Mouse (Mus musculus) myocyte (in vitro differentiated cells): ENCODE data around the gene Zan. TPM values are rescaled to one million over a fixed set of nuclear protein-coding genes. Genes with fewer than 3 reads are reported as not detected.
A peak's percentile ranks its signal among the peaks of the same experiment; 100 is the strongest.

ENCODE experiments used
- H3K27me3 ChIP-seq: one replicate; pipeline ENCODE4 v1.6.1; 2011; ENCODE audit not compliant: control insufficient read depth, insufficient read depth, insufficient read length
- H3K36me3 ChIP-seq: one replicate; pipeline ENCODE4 v1.6.1; 2011; ENCODE audit not compliant: control insufficient read depth, insufficient read depth
- H3K4me2 ChIP-seq: one replicate; pipeline ENCODE4 v1.6.1; 2011; ENCODE audit warnings: low read depth, control low read depth
- H3K4me3 ChIP-seq: one replicate; pipeline ENCODE4 v1.5.1; 2011; ENCODE audit warnings: mild to moderate bottlenecking, control low read depth, moderate library complexity
- H3K79me2 ChIP-seq: one replicate; pipeline ENCODE4 v1.6.1; 2011; ENCODE audit not compliant: control insufficient read depth, insufficient read depth
- H3ac ChIP-seq: one replicate; pipeline ENCODE4 v1.6.1; 2011; ENCODE audit not compliant: control insufficient read depth, insufficient read length
- E2F4 ChIP-seq: IDR thresholded peaks from one replicate; pipeline ENCODE4 v1.6.1; 2011; ENCODE audit warnings: mild to moderate bottlenecking, control low read depth, moderate library complexity; ENCODE audit not compliant: insufficient read depth
- MAX ChIP-seq: IDR thresholded peaks from one replicate; pipeline ENCODE4 v1.6.1; 2011; ENCODE audit warnings: low read depth, mild to moderate bottlenecking, control low read depth
- MYOD1 ChIP-seq, 3 experiments: IDR thresholded peaks; one replicate each; pipeline ENCODE4 v1.6.1; 2011; ENCODE audit warnings: control low read depth in 2 of 3, low read depth in 2 of 3, mild to moderate bottlenecking in 2 of 3, moderate library complexity in 1 of 3; ENCODE audit not compliant: insufficient read length in 2 of 3, control insufficient read depth in 1 of 3
- MYOG ChIP-seq, 3 experiments: IDR thresholded peaks; one replicate each; pipeline ENCODE4 v1.6.1; 2011; ENCODE audit warnings: control low read depth in 2 of 3, low read depth in 2 of 3, mild to moderate bottlenecking in 2 of 3; ENCODE audit not compliant: insufficient read length in 2 of 3, control insufficient read depth in 1 of 3, insufficient read depth in 1 of 3
- POLR2A ChIP-seq: IDR thresholded peaks from one replicate; pipeline ENCODE4 v1.6.1; 2011; ENCODE audit warnings: low read depth, mild to moderate bottlenecking, control low read depth, moderate library complexity; ENCODE audit not compliant: insufficient read length
- POLR2AphosphoS2 ChIP-seq: IDR thresholded peaks from one replicate; pipeline ENCODE4 v1.6.1; 2011; ENCODE audit warnings: low read depth, control low read depth; ENCODE audit not compliant: insufficient read length
- REST ChIP-seq: IDR thresholded peaks from one replicate; pipeline ENCODE4 v1.6.1; 2011; ENCODE audit warnings: mild to moderate bottlenecking, control low read depth, moderate library complexity; ENCODE audit not compliant: insufficient read depth, insufficient read length
- SRF ChIP-seq: IDR thresholded peaks from one replicate; pipeline ENCODE4 v1.6.1; 2011; ENCODE audit warnings: low read depth; ENCODE audit not compliant: control insufficient read depth, insufficient read length
- TCF12 ChIP-seq: IDR thresholded peaks from one replicate; pipeline ENCODE4 v1.6.1; 2011; ENCODE audit warnings: mild to moderate bottlenecking, control low read depth; ENCODE audit not compliant: poor library complexity, insufficient read depth, severe bottlenecking
- USF1 ChIP-seq: IDR thresholded peaks from one replicate; pipeline ENCODE4 v1.6.1; 2011; ENCODE audit warnings: low read depth, mild to moderate bottlenecking, control low read depth, moderate library complexity
- polyA plus RNA-seq: library from polyadenylated mRNA; unstranded; fragments of >200 nt; fragmentation: generic; extraction: Trizol; gene quantifications from one replicate; pipeline ENCODE4 v1.2.1, GENCODE M21; 2012; ENCODE audit warnings: missing spikeins

Gene Zan
- polyA plus RNA-seq, 1 experiment, result 0.01 TPM

DNA sequence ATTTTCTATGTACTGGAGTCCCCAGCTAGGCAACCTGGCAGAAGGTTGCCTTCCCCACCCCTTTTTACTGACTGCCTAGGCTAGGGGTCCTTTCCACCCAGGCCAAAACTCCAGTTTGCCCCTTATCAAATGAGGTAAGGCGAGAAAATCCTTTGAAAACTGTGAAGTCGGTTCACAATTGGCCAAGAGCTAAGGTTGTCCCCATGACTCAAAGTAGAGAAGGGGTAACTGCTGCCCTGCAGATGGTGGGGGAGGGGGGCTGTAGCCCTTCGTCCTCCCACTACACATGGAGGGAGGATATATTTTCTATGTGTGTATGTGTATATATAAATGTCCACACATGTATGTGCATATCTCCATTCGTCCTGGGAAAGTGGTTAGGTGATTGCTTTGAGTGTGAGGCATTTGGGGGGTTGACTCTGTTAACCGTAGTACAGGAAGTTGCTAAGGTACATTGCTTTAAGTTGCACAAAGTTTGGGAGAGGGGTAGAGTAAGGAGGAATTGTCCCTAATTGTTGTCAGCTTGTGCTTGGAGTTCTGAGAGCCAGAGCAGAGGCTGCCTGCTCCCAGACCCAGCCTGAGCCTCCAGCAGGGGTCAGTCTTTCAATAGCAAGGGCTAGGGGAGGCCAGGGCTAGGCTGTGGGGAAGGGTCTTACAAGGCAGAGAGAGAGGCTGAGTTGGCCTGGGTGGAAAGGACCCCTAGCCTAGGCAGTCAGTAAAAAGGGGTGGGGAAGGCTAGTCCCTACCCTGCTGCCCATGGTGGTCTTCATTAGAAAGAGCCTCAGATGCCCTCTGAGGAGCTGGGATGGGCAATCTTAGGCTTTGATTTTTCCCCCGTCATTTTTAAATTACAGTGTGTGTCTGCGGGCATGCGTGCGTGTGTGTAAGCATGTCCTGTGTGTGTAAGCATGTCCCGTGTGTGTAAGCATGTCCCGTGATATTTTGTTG is 36.3 kb upstream of the Zan start:
- no peak for TF ChIP-seq SRF
- no peak for TF ChIP-seq TCF12
- TF ChIP-seq REST, result no peak
- no peak for TF ChIP-seq POLR2AphosphoS2
- no peak for TF ChIP-seq MYOG (IDR thresholded peaks at IDR 0.05; ENCODE audit: control insufficient read depth in 1 of 3, insufficient read depth in 1 of 3, insufficient read length in 2 of 3, low read depth in 2 of 3)
- no peak for TF ChIP-seq POLR2A
- TF ChIP-seq USF1, result no peak
- no peaks in the 10 kb centered on the region for H3K27me3 ChIP-seq
- H3K4me3 ChIP-seq, result no peak overlapping the region
- peaks cover 70% of the 10 kb centered on the region for H3K79me2 ChIP-seq
- H3K36me3 ChIP-seq, result peaks cover 1% of the 10 kb centered on the region
- H3ac ChIP-seq, result no peak overlapping the region
- no peak overlapping the region for H3K4me2 ChIP-seq

DNA sequence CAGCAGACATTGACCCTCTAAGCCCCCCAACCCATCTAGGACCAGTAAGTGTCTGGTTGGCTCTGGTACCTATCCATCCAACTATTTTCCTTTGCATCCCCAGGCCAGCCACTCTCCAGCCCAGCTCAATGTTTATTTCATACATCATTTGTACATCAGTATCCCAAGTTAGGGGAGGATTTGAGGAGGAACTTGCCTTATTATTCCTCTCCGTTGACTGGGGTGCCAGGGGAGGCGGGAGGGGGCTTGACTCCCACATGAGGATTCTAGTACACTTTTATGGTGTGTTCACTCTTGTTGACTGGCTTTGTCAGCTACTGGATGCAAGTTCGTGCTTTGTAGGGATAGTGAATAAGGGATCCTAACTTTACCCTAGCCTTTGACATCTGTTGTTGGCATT is 34.8 kb upstream of the Zan start:
- TF ChIP-seq E2F4 (no peak), POLR2A (no peak), MYOD1 (IDR thresholded peaks at IDR 0.05; ENCODE audit: control insufficient read depth in 1 of 3, insufficient read length in 2 of 3, low read depth in 2 of 3) (no peak), TCF12 (no peak)

DNA sequence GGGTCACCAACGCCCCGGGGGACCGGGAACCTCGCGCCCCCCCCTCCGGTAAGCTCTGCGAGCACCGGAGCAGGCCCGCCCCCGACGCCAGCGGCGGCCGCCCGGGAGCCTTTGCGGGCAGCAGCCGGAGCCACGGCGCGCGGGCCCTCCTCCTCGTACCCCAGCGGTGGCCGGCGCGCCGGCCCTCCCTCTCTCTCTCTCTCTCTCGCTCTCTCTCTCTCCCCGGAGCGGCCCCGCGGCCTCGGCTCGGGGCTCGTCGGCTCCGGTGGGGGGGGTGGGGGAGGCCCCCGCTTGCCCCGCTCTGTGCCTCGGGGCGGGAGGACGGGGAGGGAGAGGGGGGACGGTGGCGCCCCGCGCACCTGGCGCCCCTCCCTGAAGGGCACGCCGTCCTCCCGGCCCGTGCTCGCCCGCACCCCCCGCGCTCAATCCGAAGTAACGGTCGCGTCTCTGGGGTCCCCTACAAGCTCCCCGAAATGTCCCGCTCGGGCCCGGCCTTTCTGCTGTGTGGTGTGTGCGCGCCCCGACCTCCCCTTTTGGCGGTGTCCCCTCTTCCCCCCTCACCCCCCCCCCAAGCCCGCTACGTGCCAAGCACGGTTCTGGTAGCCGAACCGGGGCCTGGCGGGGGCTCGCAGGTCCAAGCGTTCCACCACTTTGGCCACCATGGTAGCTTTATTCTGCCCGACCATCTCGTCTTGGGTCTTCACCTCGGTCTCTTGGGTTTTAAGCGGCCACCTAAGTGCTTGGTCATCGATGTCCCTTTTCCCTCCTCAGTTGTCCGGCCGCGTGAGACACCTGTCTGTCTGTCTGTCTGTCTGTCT is 33.9 kb upstream of the Zan start:
- no peak for TF ChIP-seq USF1
- TF ChIP-seq MYOD1 (IDR thresholded peaks at IDR 0.05; ENCODE audit: control insufficient read depth in 1 of 3, insufficient read length in 2 of 3, low read depth in 2 of 3), result peak in 1 of 3 experiments; percentile 45
- H3K4me2 ChIP-seq, result peak overlapping the region; percentile 80
- peaks cover 51% of the 10 kb centered on the region for H3K79me2 ChIP-seq
- peak overlapping the region; percentile 98 for H3ac ChIP-seq
- no peaks in the 10 kb centered on the region for H3K27me3 ChIP-seq
- H3K36me3 ChIP-seq, result no peaks in the 10 kb centered on the region
- H3K4me3 ChIP-seq, result peak overlapping the region; percentile 29

More for the DNA sequence above, 34.8 kb upstream of the Zan start:
- peaks cover 60% of the 10 kb centered on the region for H3K79me2 ChIP-seq
- no peak overlapping the region for H3ac ChIP-seq
- H3K36me3 ChIP-seq, result no peaks in the 10 kb centered on the region
- H3K4me2 ChIP-seq, result peak overlapping the region; percentile 80
- H3K27me3 ChIP-seq, result no peaks in the 10 kb centered on the region
- H3K4me3 ChIP-seq, result peak overlapping the region; percentile 29

DNA sequence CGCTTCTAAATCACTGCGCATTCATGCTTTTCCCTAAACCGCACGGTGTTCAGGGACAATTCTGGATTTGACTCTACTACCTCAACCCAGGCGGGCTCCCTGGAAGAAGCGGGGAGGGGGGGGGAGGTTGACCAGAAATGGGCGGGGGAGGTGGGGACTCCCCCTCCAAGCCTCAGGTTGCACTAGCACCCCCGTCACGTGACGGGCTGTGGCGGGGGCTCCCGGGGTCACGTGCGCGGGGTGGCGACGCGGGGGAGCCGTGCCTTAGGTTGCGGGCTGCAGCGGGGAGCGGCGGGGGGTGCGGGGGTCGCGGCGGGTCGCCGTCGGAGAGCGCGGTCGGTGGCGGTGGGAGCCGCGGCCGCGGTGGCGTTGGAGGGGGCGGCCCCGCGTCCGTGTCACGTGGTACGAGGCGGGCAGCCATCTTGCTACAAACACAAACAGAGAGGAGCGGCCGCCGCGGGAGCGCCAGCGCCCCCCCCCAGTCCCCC is 33.2 kb upstream of the Zan start:
- peak overlapping the region; percentile 71 for H3K4me2 ChIP-seq
- peaks cover 44% of the 10 kb centered on the region for H3K79me2 ChIP-seq
- H3ac ChIP-seq, result peak overlapping the region; percentile 98
- no peaks in the 10 kb centered on the region for H3K27me3 ChIP-seq
- TF ChIP-seq MAX (no peak), MYOD1 (IDR thresholded peaks at IDR 0.05; ENCODE audit: control insufficient read depth in 1 of 3, insufficient read length in 2 of 3, low read depth in 2 of 3) (no peak), POLR2A (peak; percentile 59), USF1 (peak; percentile 87), MYOG (IDR thresholded peaks at IDR 0.05; ENCODE audit: control insufficient read depth in 1 of 3, insufficient read depth in 1 of 3, insufficient read length in 2 of 3, low read depth in 2 of 3) (no peak)
- H3K36me3 ChIP-seq, result no peaks in the 10 kb centered on the region
- H3K4me3 ChIP-seq, result peak overlapping the region; percentile 29

DNA sequence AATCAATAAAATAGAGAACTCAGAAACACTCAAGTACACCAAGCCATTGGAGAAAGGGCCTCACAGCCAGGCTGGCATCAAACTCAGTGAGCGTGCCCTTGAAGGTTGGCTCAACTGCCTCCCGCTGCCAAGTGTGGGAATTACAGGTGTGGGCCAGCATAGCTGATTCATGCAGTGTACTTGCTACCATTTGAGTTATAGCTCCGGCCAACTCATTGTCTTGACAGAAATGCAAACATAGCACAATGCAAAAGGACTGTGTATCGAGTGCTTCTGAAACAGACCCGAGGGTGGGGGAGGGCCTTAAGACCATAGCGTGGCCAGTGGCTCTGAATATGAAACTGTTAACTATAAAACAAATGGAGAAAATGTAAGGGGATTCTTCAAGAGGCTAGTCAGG is 27.2 kb upstream of the Zan start:
- Histone ChIP-seq H3K27me3 (no peaks in the 10 kb centered on the region), H3K4me2 (no peak overlapping the region), H3K79me2 (peaks cover 7% of the 10 kb centered on the region), H3K4me3 (no peak overlapping the region), H3ac (no peak overlapping the region), H3K36me3 (no peaks in the 10 kb centered on the region)
- TF ChIP-seq E2F4, result no peak
